Mouse (Mus musculus): ENCODE data around the gene Ces1g. TPM values are rescaled to one million over a fixed set of nuclear protein-coding genes. Genes with fewer than 3 reads are reported as not detected.

Ces1g gene
- total RNA-seq (2021) = not detected
- long read RNA-seq, experiment 1 = 0 reads
- long read RNA-seq, experiment 2 = 0 reads

DNA sequence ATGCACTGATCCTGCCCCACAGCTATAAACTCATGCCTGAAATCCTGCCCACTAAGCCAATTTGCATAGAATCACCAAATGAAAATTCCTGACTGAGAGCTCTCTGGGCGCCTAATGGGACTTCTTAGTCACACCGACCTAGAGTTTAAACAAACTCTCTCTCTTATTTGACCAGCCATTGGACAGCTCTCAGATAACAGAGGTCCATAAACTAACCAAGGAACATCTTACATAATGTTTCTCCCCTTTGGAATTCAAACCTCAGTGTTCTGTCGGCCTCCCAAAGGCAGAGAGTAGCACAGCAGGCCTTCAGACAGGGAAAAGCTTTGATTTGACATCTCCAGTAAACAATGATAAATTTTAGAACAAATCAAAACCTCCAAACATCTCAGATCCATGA is at the start of gene Ces1g:
TSS of gene Ces1g (minus strand) at position 102 of the 400 bp plus-strand sequence.
- no peak for DNase-seq

DNA sequence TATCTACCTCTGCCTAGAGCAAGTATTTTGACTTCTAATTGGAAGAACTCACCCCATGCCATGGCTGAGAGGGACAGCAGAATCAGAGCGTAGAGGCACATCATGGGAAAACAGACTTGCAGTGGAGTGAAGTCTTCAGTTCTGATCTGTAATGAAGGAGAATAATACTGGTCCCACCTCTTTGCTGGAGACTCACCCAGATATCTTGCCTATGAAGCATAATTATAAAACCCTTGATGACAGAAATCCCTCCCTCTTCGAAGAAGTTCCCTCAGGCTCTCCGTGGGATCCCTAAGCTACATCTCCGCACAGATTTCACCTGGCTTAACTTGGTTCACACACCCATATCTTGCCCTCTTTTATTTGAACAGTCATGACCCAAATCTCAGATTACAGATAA is 42.5 kb upstream of the Ces1g start, which contains the start of gene Ces1h:
TSS of gene Ces1h (minus strand) at position 101 of the 400 bp plus-strand sequence.
- intact Hi-C loops (cut with DNase I; ENCODE audit: low total_unique reads) = no loop called here
- DNase-seq = no peak

More for the DNA sequence above, at the start of gene Ces1g:
- intact Hi-C loops (cut with DNase I; ENCODE audit: low total_unique reads) = no loop called here

DNA sequence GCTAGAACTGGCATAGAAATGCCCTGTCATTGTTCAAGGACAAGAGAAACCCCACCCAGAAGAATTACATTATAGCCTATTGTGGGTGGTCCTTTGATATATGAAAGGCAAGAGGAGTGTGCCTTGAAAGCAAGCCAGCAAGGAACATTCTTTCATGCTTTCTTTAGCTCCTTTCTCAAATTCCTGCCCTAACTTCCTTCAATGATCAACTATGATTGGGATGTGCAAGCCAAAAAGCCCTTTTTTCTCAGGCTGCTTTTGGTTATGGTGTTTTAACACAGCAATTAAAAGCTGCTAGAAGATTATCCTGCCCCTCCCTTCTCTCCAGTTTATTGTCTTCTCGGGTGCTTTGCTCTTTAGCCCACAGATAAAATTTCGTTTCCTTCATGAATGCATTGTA is 32.4 kb upstream of the Ces1g start:
- DNase-seq = no peak
- intact Hi-C loops (cut with DNase I; ENCODE audit: low total_unique reads) = no loop called here

DNA sequence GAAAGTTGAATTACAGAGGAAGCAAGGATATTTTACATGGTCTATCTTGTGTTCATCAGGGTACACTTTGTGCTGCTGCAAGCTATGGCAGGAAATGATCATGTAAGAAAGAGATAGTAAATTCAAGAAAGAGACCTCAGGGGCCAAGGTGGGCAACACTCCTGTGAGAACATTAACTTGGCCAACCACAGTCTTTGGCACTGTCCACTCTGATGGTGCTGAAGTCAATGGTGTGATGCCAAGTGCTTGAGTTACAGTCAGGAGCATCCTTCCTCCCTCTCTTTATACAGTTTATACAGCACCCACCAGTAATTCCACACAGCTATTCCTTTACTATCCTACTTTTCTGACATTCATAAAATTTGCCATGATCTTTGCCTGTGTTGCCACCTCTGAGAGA is 23.0 kb upstream of the Ces1g start:
- DNase-seq = no peak
- intact Hi-C loops (cut with DNase I; ENCODE audit: low total_unique reads) = no loop called here

DNA sequence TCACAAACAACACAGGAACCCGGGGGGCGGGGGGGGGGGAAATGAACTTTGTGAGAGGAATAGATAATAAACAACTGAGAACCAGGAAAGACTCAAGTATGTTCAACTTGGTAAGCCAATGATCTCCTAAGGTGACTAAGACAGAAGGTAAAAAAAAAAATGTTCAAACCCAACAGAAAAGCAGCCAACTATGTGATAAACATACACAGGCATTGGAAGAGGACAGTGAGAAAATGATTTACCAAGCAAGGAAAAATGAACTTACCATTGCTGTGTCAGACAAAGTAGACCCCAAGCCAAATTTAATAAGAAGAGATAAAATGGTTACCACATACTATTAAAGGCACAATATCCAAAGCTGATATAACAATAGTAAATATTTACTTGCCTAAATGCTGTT is 2.4 kb upstream of the Ces1g start:
- no peak for DNase-seq
- intact Hi-C loops (cut with DNase I; ENCODE audit: low total_unique reads) = no loop called here

DNA sequence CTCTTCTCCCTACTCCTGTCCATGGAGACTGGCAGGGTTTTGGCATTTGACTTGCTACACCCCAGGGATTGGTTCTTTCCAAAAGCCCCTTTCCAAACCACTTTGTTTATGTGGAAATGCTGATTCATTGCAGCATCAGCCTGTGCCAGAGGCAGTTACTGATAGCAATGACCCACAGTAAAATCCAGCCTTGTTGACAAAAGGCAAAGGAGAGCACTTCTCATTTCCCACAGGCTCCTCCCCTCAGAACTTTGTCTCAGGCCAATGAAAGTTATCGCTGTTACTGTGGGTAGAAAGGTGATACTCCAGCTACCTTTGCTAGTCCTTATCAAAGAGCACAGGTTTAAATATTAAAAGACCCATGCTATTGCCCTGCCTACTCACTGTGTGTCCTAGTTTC is 4.4 kb downstream of the Ces1g start:
- intact Hi-C loops (cut with DNase I; ENCODE audit: low total_unique reads) = no loop called here

DNA sequence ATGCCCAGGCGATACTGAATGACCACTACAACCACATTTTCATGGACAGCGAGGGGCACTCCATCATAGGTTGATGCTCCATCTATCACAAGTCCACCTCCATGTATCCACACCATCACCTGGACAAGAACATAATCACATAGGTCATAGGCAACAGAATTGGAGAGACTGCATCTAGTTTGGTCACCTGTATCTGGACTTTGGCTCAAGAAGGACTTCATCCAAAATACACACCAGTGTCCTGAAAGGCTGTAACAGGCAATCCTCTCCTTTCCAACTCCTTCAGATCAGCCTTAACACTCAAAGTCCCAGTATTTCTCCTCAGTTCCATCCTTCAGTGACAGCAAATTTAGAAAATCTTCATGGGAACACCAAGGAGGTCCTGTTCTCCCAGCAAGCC is 6.0 kb downstream of the Ces1g start:
- intact Hi-C loops (cut with DNase I; ENCODE audit: low total_unique reads) = no loop called here

More for the DNA sequence above, 4.4 kb downstream of the Ces1g start:
- no peak for DNase-seq

DNA sequence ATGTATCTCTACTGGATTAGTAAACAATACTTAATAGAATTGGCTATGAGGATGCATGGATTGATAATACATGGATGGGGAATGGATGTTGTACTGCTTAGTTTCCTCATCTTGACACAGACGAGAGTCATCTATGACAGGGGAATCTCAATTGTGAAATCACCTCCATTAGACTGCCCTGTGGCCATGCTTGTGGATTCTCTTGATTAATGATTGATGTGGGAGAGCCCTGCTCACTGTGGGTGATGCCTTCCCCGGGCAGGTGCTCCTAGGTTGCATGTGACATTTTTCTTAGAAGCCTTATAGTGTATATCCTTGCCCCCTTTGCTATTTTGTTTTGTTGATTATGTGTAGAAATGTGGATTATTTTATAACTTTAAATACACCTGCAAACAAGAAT is 12.0 kb downstream of the Ces1g start:
- no peak for DNase-seq
- intact Hi-C loops (cut with DNase I; ENCODE audit: low total_unique reads) = no loop called here

More for the DNA sequence above, 6.0 kb downstream of the Ces1g start:
- DNase-seq = no peak

DNA sequence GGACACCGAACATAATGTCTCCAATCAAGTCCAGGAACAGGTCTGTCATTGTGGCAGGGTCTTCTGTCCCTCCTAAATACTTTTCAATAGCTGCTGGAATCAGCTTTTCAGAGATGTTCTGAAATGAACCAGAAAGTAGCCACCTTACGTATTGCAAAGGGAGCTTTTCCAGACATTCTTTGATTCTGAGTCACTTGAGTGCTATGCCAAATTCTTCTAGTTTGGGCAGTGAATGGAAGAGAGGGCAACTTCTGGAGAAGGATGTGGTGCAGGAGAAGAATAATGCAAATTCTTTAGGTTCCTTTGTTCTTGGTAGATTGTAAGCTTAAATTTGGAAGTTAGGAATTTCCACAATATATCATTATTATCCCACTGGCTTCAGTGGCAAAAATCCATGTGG is 20.1 kb downstream of the Ces1g start:
- intact Hi-C loops (cut with DNase I; ENCODE audit: low total_unique reads) = no loop called here
- DNase-seq = no peak

DNA sequence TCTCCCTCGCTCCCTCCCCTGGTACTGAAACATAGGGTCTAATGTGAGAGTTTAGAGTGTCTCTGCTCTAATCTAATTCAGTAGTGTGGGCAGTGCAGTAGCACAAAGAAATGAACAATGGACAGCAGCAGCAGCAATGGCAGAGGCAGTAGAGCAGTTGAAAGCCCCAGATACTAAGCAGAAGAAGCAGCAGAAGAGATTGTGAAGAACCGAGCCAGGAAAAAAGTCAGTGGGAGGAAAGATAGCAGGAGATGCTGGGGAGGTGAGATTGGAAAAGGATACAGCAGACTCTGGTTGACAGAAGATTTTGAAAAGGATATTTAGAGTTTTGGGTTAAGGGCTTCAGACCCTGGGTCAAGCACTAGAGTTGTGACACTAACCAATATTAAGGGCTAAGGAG is 21.6 kb downstream of the Ces1g start:
- no peak for DNase-seq
- intact Hi-C loops (cut with DNase I; ENCODE audit: low total_unique reads) = no loop called here

DNA sequence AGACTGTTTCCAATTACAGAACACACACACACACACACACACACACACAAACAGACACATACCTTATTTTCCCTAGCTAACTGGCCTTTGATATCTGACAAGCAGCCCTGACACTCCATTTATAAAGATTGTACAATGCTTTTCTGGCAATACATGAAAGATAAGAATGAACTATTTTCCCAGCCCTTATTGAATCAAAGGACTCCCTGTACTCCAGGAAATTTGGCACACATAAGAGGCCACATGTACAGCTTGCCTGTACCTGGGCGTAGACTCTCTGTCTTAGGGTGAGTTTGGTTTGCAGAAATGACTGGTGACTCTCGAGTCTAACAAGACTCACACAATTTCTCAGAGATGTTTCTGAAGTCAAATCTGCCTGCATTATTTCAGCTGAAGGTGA is 53.2 kb downstream of the Ces1g start:
- DNase-seq = no peak
- intact Hi-C loops (cut with DNase I; ENCODE audit: low total_unique reads) = no loop called here

DNA sequence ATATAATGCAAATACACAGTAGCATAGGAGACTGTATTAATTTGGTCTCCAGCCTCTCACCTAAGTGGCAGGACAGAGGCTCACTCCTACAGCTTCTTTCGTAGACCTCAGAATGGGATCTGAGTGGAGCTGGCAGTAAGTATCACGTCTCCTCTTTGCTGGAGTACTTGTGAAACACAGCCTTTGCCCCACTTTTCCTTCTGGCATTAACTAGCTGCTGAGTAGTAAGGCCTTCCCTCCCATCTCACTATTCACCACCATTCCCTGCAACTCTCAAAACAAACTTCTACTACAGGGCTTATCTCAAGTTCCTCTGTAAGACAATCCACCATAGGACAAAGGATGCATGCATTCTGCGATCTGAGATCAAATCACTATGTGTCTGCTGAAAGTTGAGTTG is 54.8 kb downstream of the Ces1g start:
- DNase-seq = no peak
- intact Hi-C loops (cut with DNase I; ENCODE audit: low total_unique reads) = no loop called here

DNA sequence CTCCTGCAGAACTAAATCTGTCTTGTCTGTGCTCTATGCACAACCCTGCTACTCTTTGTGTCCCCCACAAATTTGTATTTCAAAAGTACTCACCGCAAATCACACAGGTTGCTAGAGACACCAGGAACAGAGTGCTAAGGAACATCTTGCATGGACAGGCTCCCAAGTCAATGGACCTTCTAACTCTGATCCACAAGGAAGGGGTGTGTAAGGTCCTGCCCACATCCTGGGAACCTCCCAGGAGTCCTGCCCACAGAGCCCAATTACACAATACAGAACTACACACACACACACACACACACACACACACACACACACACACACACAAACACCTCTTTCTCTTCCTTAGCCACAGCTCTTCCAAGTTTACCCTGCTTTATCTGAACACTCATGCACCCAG is 57.6 kb downstream of the Ces1g start, which contains the start of gene Ces1f:
TSS of gene Ces1f (minus strand) at position 192 of the 400 bp plus-strand sequence.
- DNase-seq = no peak
- intact Hi-C loops (cut with DNase I; ENCODE audit: low total_unique reads) = no loop called here

DNA sequence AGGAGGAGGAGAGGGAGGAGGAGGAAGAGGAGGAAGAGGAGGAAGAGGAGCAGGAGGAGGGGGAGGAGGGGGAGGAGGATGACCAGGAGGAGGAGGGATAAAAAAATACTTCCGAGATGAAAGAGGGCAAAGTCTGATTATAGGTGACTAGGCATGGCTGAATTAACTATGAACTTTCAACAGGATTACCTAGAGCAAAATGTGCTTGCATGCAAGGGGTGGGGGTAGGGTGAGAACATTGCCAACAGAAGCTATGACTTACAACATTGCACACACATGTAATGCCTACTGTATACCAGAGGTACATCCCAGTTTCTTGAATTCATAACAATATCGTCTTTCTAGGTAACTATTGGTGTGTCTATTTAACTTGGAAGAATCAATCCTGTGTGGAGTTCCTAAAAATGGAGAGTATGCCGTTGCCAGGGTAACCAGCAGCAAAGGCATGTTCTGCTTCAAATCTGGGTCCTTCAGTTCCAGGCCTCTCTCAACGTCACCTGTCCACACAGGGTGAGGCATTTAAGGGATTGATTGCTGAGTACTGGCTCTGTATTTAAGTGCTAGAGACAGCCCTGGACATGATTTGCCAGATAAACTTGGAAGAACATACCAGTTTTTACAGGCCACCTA is 58.8 kb downstream of the Ces1g start:
- no peak for DNase-seq

DNA sequence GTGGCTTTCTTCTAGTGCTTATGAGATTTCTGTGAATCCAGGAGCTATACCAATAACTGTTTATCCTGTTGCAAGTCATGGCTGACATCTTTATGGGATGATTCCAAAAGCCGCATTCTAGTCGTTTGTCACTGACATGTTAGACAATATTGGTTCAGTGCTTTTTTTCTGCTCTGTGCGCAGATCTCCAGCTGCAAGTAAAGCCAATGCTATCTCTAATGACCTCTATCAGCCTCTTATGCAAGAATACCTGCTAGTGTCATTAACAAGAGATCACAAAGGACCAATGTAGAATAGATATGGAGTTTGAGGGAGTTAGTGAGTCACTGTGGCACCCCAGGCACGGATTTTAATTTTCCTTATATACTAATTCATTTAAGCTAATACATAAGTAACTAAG is 62.5 kb downstream of the Ces1g start:
- intact Hi-C loops (cut with DNase I; ENCODE audit: low total_unique reads) = no loop called here
- no peak for DNase-seq

More for the DNA sequence above, 58.8 kb downstream of the Ces1g start:
- intact Hi-C loops (cut with DNase I; ENCODE audit: low total_unique reads) = no loop called here

DNA sequence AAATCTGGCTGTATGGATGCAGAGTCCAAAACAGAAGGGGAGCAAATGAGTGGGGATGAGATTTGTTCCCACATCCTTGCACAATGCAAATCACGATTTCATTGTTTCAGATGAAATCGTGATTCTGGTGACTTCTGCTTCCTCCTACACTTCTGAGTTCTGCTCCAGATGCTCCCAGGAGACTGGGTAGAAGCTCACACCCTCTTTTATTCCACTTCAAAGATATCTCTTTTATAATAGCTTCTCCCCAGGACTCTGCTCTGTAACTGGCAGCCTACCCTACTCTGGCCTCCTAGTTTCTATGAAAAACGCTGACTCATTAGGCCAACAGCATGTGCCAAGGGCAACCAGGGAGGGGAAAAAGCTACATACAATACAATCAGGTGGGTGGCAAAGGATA is 63.8 kb downstream of the Ces1g start:
- intact Hi-C loops (cut with DNase I; ENCODE audit: low total_unique reads) = no loop called here
- DNase-seq = no peak

DNA sequence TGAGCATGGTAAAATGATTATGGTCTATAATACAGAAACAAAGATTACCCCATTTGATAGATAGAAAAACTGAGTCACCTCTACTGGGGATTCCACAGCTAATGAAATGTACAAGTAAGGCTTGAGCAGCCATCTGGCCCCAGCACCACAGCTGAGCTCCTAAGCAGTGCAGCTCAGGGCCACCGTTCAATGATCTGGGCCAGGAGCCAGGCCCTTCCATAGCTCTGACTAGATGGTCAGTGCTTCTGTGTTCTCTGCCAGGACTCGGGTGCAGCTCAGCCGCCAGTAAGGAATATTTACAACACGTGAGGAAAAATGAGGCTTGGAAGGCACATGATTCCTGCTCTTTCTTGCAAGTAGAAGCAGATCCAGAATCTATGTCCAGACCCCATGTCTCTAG is 64.4 kb downstream of the Ces1g start:
- no peak for DNase-seq
- intact Hi-C loops (cut with DNase I; ENCODE audit: low total_unique reads) = no loop called here

DNA sequence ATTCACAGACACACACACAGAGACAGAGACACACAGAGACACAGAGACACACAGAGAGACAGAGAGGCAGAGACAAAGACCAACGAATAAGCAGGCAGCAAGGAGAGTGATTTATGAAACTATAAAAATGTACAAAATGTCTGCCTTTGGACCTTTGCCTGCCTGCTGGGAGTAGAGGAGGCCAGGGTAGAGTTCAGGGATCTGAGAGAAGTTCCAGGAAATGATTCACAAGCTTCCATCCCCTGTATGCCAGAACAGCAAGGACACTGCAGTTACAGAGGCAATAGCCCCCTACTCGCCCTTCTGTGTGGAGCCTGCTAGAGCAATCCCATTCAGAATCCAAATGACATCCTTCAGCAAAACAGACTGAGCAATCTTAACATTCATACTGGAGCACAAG is 75.7 kb downstream of the Ces1g start:
- intact Hi-C loops (cut with DNase I; ENCODE audit: low total_unique reads) = no loop called here
- no peak for DNase-seq

DNA sequence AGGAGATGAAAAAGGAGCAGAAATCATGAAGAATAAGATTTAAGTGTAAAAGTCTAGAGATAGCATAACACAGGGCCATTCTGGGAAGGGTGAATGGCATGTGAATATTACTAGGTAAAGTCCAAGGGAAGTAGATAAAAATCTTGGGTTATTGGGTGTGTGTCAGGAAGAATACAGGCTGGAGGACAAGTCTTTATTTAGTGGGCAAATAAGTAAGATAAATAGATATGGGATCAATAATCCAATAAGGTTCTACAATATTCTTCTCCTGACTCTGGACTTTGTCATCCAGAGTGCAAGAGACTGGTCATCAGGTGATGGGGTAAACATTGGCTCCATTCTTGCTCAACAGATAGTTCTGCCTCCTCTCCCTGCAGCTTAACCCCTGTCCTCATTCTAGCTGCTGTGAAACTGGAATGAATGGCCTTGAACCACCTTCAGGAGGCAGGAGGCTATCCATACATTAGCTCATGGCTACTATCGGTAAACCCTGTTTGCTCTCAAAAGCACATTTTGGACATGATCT is 84.6 kb downstream of the Ces1g start:
- no peak for DNase-seq
- intact Hi-C loops (cut with DNase I; ENCODE audit: low total_unique reads) = no loop called here
